Comparison of ENCODE assay signal across 8 mouse cellular contexts in genomic region chr13:24135282-24136230, GRCm38 (mm10).
A peak's percentile ranks its signal among the peaks of the same experiment; 100 is the strongest.
DNase-seq lines count a peak whose midpoint lies in the region; ATAC-seq and TF ChIP-seq lines count a peak whose summit lies in the region.

No protein-coding gene starts in this region.

- peaks cover 18% of the 10 kb centered on the region for H3K4me1 ChIP-seq in embryonic facial prominence, embryonic 13.5 days
- no peaks in the 10 kb centered on the region for H3K4me1 ChIP-seq in intestine, postnatal 0 days (replicated peaks; ENCODE audit: control insufficient read depth, insufficient read depth, low read length)
- H3K4me1 ChIP-seq in midbrain, embryonic 15.5 days, result peaks cover 12% of the 10 kb centered on the region

- H3K9me3 ChIP-seq in embryonic facial prominence, embryonic 13.5 days, result no peaks in the 10 kb centered on the region
- H3K9me3 ChIP-seq in intestine, postnatal 0 days (ENCODE audit: control insufficient read depth), result no peaks in the 10 kb centered on the region
- no peaks in the 10 kb centered on the region for H3K9me3 ChIP-seq in midbrain, embryonic 15.5 days

- 23% methylated on average over 21 of the region's 21 CpGs for WGBS in embryonic facial prominence, embryonic 13.5 days
- 35% methylated on average over 21 of the region's 21 CpGs for WGBS in intestine, postnatal 0 days
- 45% methylated on average over 21 of the region's 21 CpGs for WGBS in midbrain, embryonic 15.5 days

- peaks cover 3% of the 10 kb centered on the region for H3K36me3 ChIP-seq in embryonic facial prominence, embryonic 13.5 days
- no peaks in the 10 kb centered on the region; the same call in 1 of the 2 replicates for H3K36me3 ChIP-seq in intestine, postnatal 0 days (ENCODE audit: control insufficient read depth, insufficient read depth)
- no peaks in the 10 kb centered on the region for H3K36me3 ChIP-seq in midbrain, embryonic 15.5 days (replicated peaks)

- DNase-seq in left cerebral cortex, postnatal 36 days (ENCODE audit: low spot score in 2 of 2), result peak; percentile 33 to 47
- no peak for DNase-seq in left cerebral cortex, postnatal 10 days (ENCODE audit: extremely low spot score in 1 of 2, low spot score in 2 of 2)
- DNase-seq in thymus, adult 18-20 months, result no peak
- no peak for DNase-seq in retina, postnatal 1 day
- no peak for DNase-seq in thymus, postnatal 36 days

- no peak overlapping the region for H3K9ac ChIP-seq in embryonic facial prominence, embryonic 13.5 days
- no peak overlapping the region; the same call in 1 of the 2 replicates for H3K9ac ChIP-seq in intestine, postnatal 0 days (ENCODE audit: low read depth, low read length)
- H3K9ac ChIP-seq in midbrain, embryonic 15.5 days, result no peak overlapping the region

- intact Hi-C loops in left cerebral cortex, postnatal 36 days (cut with DNase I), result no loop called here
- intact Hi-C loops in left cerebral cortex, postnatal 10 days (cut with DNase I), result no loop called here

- peak; percentile 50 for TF ChIP-seq CTCF in intestine, postnatal 0 days (IDR thresholded peaks at IDR 0.05; ENCODE audit: low read depth)

- peak overlapping the region; percentile 34 for H3K4me2 ChIP-seq in embryonic facial prominence, embryonic 13.5 days
- H3K4me2 ChIP-seq in intestine, postnatal 0 days (replicated peaks; ENCODE audit: low read depth), result no peak overlapping the region
- no peak overlapping the region for H3K4me2 ChIP-seq in midbrain, embryonic 15.5 days

- no peaks in the 10 kb centered on the region for H3K27me3 ChIP-seq in embryonic facial prominence, embryonic 13.5 days
- no peaks in the 10 kb centered on the region for H3K27me3 ChIP-seq in intestine, postnatal 0 days (replicated peaks; ENCODE audit: control insufficient read depth, insufficient read depth, low read length)
- H3K27me3 ChIP-seq in midbrain, embryonic 15.5 days (replicated peaks), result no peaks in the 10 kb centered on the region

- H3K4me3 ChIP-seq in embryonic facial prominence, embryonic 13.5 days, result no peak overlapping the region
- H3K4me3 ChIP-seq in intestine, postnatal 0 days (ENCODE audit: low read depth, low read length), result no peak overlapping the region
- H3K4me3 ChIP-seq in midbrain, embryonic 15.5 days, result no peak overlapping the region

- ATAC-seq in embryonic facial prominence, embryonic 13.5 days (ENCODE audit: insufficient number of reproducible peaks, insufficient read depth, low FRiP score, low TSS enrichment, low read depth), result no peak
- ATAC-seq in intestine, postnatal 0 days, result peak; percentile 77
- ATAC-seq in midbrain, embryonic 15.5 days (replicated peaks), result peak; percentile 49; the same call in 1 of the 2 replicates

- no peak overlapping the region for H3K27ac ChIP-seq in embryonic facial prominence, embryonic 13.5 days
- H3K27ac ChIP-seq in intestine, postnatal 0 days (ENCODE audit: low read depth, low read length), result no peak overlapping the region
- H3K27ac ChIP-seq in midbrain, embryonic 15.5 days, result 0 out of 2 replicates have a peak overlapping the region, but pooled peaks have one; percentile 4

Comparison
In these comparisons a context has a peak if more than half of its experiments do, and no peak if none do; other contexts are left out.
1. DNase-seq: peak in left cerebral cortex, postnatal 36 days (2 of 2); none in left cerebral cortex, postnatal 10 days (0 of 2), thymus, adult 18-20 months (0 of 2), retina, postnatal 1 day (single experiment) and thymus, postnatal 36 days (0 of 2).